Mouse (Mus musculus) intestine, embryonic 15.5 days (tissue): ENCODE measurements at regions not wholly inside any gene's neighbourhood (a gene's known extent, or its start where the extent isn't known, plus 50 kb on each side); places are given as distances from the start of the nearest gene placed in this dataset.

ENCODE experiments used
- ATAC-seq: fragments of 200-750 bp; cut with Nextera tagmentation; 2 replicates; pipeline ENCODE4 v1.8.0; 2017; ENCODE audit warnings: moderate TSS enrichment, moderate library complexity
- H3K27ac ChIP-seq: fragments of 300-500 bp; sonication (generic); 2 replicates; pipeline ENCODE4 v1.5.1; 2015; ENCODE audit warnings: mild to moderate bottlenecking, inconsistent platforms
- H3K27me3 ChIP-seq: fragments of 300-500 bp; sonication (generic); replicated peaks from 2 replicates; pipeline ENCODE4 v1.6.1; 2015; ENCODE audit warnings: inconsistent platforms
- H3K36me3 ChIP-seq: fragments of 300-500 bp; sonication (generic); 2 replicates; pipeline ENCODE4 v1.6.1; 2015; ENCODE audit warnings: inconsistent platforms
- H3K4me1 ChIP-seq: fragments of 300-500 bp; sonication (generic); replicated peaks from 2 replicates; pipeline ENCODE4 v1.6.1; 2015; ENCODE audit warnings: inconsistent platforms
- H3K4me2 ChIP-seq: fragments of 300-500 bp; sonication (generic); replicated peaks from 2 replicates; pipeline ENCODE4 v1.6.1; 2015; ENCODE audit warnings: mild to moderate bottlenecking, inconsistent platforms
- H3K4me3 ChIP-seq: fragments of 300-500 bp; sonication (generic); replicated peaks from 2 replicates; pipeline ENCODE4 v1.5.1; 2015; ENCODE audit warnings: inconsistent platforms
- H3K9ac ChIP-seq: fragments of 300-500 bp; sonication (generic); 2 replicates; pipeline ENCODE4 v1.6.1; 2015; ENCODE audit warnings: inconsistent platforms
- H3K9me3 ChIP-seq: fragments of 300-500 bp; sonication (generic); 2 replicates; pipeline ENCODE4 v1.6.1; 2016; ENCODE audit warnings: inconsistent platforms
- WGBS: fragments of 180-500 bp; shearing (Covaris S2); methylation state at CpG from one replicate; pipeline ENCODE4 v1.1.7; 2015; 5-methylcytosine and 5-hydroxymethylcytosine counted together

GRCm38 (mm10) chr6:89012998-89013689 is 111.1 kb downstream of the Tpra1 start:
- H3K9me3 ChIP-seq = no peaks in the 10 kb centered on the region
- 40% methylated on average over 12 of the region's 12 CpGs for WGBS
- H3K4me3 ChIP-seq = no peak overlapping the region
- no peak overlapping the region for H3K9ac ChIP-seq
- ATAC-seq = no peak
- H3K27me3 ChIP-seq = no peaks in the 10 kb centered on the region
- peaks cover 10% of the 10 kb centered on the region for H3K4me1 ChIP-seq
- H3K36me3 ChIP-seq = no peaks in the 10 kb centered on the region
- no peak overlapping the region for H3K27ac ChIP-seq
- H3K4me2 ChIP-seq = no peak overlapping the region

- H3K27me3 ChIP-seq = no peaks in the 10 kb centered on the region
These were observed 111.6 kb downstream of the Tpra1 start for GRCm38 (mm10) chr6:89013690-89014061.

GRCm38 (mm10) chr6:89024101-89024650 is 122.1 kb downstream of the Tpra1 start:
- ATAC-seq = no peak

More at GRCm38 (mm10) chr6:89013690-89014061, 111.6 kb downstream of the Tpra1 start:
- Histone ChIP-seq H3K9ac (no peak overlapping the region), H3K4me2 (no peak overlapping the region), H3K36me3 (no peaks in the 10 kb centered on the region), H3K9me3 (no peaks in the 10 kb centered on the region), H3K4me1 (peaks cover 5% of the 10 kb centered on the region; the same call in 1 of the 2 replicates), H3K27ac (no peak overlapping the region), H3K4me3 (no peak overlapping the region)
- 66% methylated on average over 8 of the region's 8 CpGs for WGBS
- no peak for ATAC-seq

DNA sequence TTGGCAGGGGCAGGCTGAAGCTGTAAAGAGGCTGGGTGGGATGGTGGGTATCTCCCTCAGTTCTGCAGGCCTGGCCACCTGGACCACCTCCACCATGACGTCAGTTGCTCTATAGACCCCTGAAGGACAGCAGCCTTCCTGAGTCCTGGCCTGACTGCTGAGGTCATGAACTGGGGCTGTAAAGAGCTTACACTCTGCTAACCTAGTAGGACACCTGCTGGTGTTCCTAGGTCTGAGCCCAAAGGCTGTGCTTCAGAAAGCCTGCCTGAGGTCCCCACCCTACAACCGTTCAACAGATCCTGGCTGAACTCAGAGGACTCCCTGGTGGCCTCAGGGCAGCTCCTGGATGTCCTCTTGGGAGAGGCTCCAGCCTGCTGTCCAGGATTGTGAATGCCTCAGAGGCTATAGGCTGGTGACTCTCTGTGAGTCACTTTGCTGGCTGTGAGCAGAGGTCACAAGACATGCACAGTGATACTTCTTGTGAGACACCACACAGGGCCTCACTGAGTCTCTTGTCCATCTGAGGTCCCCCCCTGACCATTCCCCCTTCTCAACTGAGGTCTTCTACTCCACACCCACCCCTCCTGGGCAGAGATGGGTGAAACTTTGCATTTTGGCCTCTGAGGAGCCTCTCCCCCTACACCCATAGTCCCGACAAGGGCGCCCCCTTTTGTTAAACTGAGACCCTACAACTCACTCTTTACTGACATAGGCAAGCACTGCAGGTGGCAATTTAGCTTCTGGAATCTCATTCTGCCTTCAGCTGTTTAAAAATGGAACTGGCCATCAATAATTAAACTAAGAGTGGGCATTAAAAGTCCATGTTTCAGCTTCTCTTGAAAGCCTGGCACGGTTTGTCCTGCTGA is 131.6 kb downstream of the Tpra1 start:
- H3K27me3 ChIP-seq = no peaks in the 10 kb centered on the region
- no peak for ATAC-seq
- 45% methylated on average over 5 of the region's 5 CpGs for WGBS
- H3K9ac ChIP-seq = no peak overlapping the region
- no peaks in the 10 kb centered on the region for H3K36me3 ChIP-seq
- H3K4me2 ChIP-seq = no peak overlapping the region
- H3K4me1 ChIP-seq = peaks cover 5% of the 10 kb centered on the region; the same call in 1 of the 2 replicates
- H3K4me3 ChIP-seq = no peak overlapping the region
- no peak overlapping the region for H3K27ac ChIP-seq
- H3K9me3 ChIP-seq = no peaks in the 10 kb centered on the region

More at GRCm38 (mm10) chr6:89024101-89024650, 122.1 kb downstream of the Tpra1 start:
- Histone ChIP-seq H3K9me3 (no peaks in the 10 kb centered on the region), H3K4me2 (no peak overlapping the region), H3K36me3 (no peaks in the 10 kb centered on the region), H3K4me3 (no peak overlapping the region), H3K27me3 (0 out of 2 replicates have a peak, but pooled peaks cover 3% of the 10 kb centered on the region), H3K4me1 (no peaks in the 10 kb centered on the region), H3K27ac (no peak overlapping the region), H3K9ac (no peak overlapping the region)
- WGBS = 39% methylated on average over 11 of the region's 11 CpGs

GRCm38 (mm10) chr6:89034455-89034854 is 132.4 kb downstream of the Tpra1 start:
- H3K4me2 ChIP-seq = no peak overlapping the region
- no peak overlapping the region for H3K4me3 ChIP-seq
- no peak for ATAC-seq
- no peaks in the 10 kb centered on the region for H3K9me3 ChIP-seq
- 53% methylated on average over 3 of the region's 3 CpGs for WGBS
- no peaks in the 10 kb centered on the region for H3K36me3 ChIP-seq
- H3K27me3 ChIP-seq = no peaks in the 10 kb centered on the region
- H3K27ac ChIP-seq = no peak overlapping the region
- peaks cover 5% of the 10 kb centered on the region; the same call in 1 of the 2 replicates for H3K4me1 ChIP-seq
- H3K9ac ChIP-seq = no peak overlapping the region

GRCm38 (mm10) chr6:89035061-89035835 is 133.2 kb downstream of the Tpra1 start:
- no peak overlapping the region for H3K4me2 ChIP-seq
- H3K4me1 ChIP-seq = peaks cover 5% of the 10 kb centered on the region; the same call in 1 of the 2 replicates
- ATAC-seq = no peak
- H3K9me3 ChIP-seq = no peaks in the 10 kb centered on the region
- H3K9ac ChIP-seq = no peak overlapping the region
- WGBS = 54% methylated on average over 13 of the region's 13 CpGs
- no peaks in the 10 kb centered on the region for H3K27me3 ChIP-seq
- H3K36me3 ChIP-seq = no peaks in the 10 kb centered on the region
- H3K4me3 ChIP-seq = no peak overlapping the region
- no peak overlapping the region for H3K27ac ChIP-seq

DNA sequence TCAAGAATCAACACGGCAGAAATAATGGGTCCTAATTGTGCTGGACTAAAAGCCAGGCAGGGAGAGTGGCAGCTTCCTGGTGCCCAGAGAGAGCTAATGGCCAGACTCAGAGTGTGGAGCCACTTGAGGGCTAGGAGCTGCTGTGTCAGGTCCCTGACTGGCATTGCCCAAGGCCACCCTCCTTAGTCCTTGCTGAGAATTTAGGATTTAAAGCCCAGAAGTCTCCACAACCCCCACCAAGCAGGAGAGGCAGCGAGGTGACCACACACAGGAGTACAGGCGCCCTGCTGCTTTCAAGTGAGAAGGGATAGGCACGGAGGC is 133.7 kb downstream of the Tpra1 start:
- Histone ChIP-seq H3K27me3 (no peaks in the 10 kb centered on the region), H3K4me3 (no peak overlapping the region), H3K4me1 (peaks cover 5% of the 10 kb centered on the region; the same call in 1 of the 2 replicates), H3K9me3 (no peaks in the 10 kb centered on the region), H3K4me2 (no peak overlapping the region), H3K27ac (no peak overlapping the region), H3K36me3 (no peaks in the 10 kb centered on the region), H3K9ac (no peak overlapping the region)
- ATAC-seq = no peak
- WGBS = 76% methylated on average over 4 of the region's 4 CpGs

DNA sequence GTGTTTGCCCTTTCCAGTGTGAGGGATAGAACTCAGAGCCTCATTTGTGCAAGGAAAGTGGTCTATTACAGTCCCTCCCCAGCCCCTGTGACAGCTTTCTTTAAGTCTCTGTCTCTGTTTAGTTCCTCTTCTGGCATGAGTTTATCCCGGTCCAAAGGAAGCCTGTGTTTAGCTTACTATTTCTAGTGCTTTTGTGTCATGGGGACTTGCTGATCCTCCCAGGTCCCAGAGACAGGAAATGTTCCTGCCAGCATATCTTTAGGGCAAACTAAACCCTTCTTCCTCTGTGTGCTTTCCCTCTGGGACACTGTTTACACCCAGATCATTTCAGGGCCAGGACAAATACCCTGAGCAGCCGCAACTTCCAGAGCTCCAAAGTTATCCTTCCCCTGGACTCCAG is 135.3 kb downstream of the Tpra1 start:
- no peaks in the 10 kb centered on the region for H3K9me3 ChIP-seq
- H3K4me1 ChIP-seq = peaks cover 5% of the 10 kb centered on the region; the same call in 1 of the 2 replicates
- no peaks in the 10 kb centered on the region for H3K36me3 ChIP-seq
- WGBS = 9% methylated on average over 2 of the region's 2 CpGs
- no peak overlapping the region for H3K4me3 ChIP-seq
- no peak overlapping the region for H3K4me2 ChIP-seq
- H3K27me3 ChIP-seq = no peaks in the 10 kb centered on the region
- H3K27ac ChIP-seq = no peak overlapping the region
- no peak overlapping the region for H3K9ac ChIP-seq
- no peak for ATAC-seq

- Histone ChIP-seq H3K27me3 (no peaks in the 10 kb centered on the region), H3K4me1 (peaks cover 7% of the 10 kb centered on the region; the same call in 1 of the 2 replicates), H3K36me3 (no peaks in the 10 kb centered on the region), H3K9ac (no peak overlapping the region), H3K4me3 (no peak overlapping the region), H3K4me2 (no peak overlapping the region), H3K9me3 (no peaks in the 10 kb centered on the region), H3K27ac (no peak overlapping the region)
- 43% methylated on average over 7 of the region's 7 CpGs for WGBS
- no peak for ATAC-seq
These were observed 135.8 kb downstream of the Tpra1 start for GRCm38 (mm10) chr6:89037901-89038300.

DNA sequence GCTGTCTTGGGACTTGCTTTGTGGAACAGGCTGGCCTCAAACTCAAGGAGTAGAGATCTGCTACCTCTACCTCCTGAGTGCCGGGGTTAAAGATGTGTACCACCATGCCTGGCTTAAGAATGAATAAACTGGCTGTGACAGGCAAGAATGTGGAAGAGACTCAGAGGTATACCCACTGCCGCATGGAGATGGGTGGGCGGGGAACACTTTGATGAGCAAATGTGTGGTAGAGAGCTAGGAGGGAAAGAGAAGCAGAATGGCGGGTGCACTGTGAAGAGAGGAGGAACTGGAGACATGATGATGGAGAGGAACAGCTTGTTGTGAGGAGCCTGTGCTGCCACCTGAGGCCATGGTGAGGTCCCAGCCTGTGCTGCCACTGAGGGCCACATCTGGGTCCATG is 138.9 kb downstream of the Tpra1 start:
- Histone ChIP-seq H3K9me3 (no peaks in the 10 kb centered on the region), H3K9ac (no peak overlapping the region), H3K27me3 (no peaks in the 10 kb centered on the region), H3K36me3 (no peaks in the 10 kb centered on the region), H3K4me2 (no peak overlapping the region), H3K4me1 (peaks cover 5% of the 10 kb centered on the region; the same call in 1 of the 2 replicates), H3K27ac (no peak overlapping the region), H3K4me3 (no peak overlapping the region)
- ATAC-seq = no peak
- 78% methylated on average over 4 of the region's 4 CpGs for WGBS

DNA sequence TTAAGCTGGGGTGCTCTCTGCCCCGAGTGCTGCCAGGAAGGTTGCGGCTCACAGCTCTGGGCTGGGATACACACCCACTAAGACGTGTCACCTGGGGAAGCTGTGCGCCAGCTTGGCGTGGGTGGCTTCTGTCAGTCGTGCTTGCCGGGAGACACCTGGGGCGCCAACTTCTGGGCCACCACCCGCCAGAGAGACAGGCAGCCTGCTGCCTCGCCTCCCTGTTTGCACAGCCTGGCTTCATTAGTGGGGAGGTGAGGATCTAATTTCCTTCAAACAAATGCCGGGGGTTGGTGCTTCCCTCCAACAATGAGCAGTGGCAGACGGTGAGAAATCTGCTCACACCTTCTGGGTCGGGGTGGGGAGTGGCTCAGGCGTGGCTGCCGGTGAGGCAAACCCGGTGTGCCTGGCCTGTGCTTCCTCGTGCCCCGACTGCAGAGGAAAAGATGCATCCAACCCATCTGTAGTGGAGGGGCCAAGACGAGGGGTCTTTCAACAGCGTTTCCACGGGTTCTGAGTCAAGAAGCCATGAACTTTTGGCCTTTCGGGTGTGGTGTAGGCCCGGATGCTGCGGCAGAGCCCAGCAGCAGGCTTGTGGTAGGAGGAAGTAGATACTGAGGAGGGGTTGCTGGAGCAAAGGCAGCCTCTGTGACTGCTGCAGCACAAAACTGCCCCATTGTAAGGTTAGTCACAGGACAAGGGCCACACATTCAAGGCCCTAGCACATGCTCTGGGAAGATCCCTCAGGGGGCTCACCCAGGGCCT is 140.6 kb downstream of the Tpra1 start:
- no peak overlapping the region for H3K4me3 ChIP-seq
- 21% methylated on average over 24 of the region's 24 CpGs for WGBS
- no peaks in the 10 kb centered on the region for H3K9me3 ChIP-seq
- peaks cover 2% of the 10 kb centered on the region; the same call in 1 of the 2 replicates for H3K4me1 ChIP-seq
- no peaks in the 10 kb centered on the region for H3K27me3 ChIP-seq
- no peak overlapping the region for H3K27ac ChIP-seq
- peak overlapping the region; percentile 14; the same call in 1 of the 2 replicates for H3K4me2 ChIP-seq
- H3K36me3 ChIP-seq = no peaks in the 10 kb centered on the region
- peak; percentile 34; the same call in 1 of the 2 replicates for ATAC-seq
- H3K9ac ChIP-seq = no peak overlapping the region; the same call in 1 of the 2 replicates
